Mouse (Mus musculus) ES-E14 (cell line): ENCODE measurements around the gene Vrk1.

ENCODE experiments used
- HCFC1 ChIP-seq: IDR thresholded peaks from 2 replicates; pipeline ENCODE4 v1.6.1; 2012; ENCODE audit warnings: low read length, inconsistent platforms, borderline replicate concordance; ENCODE audit not compliant: insufficient read depth
- ZC3H11A ChIP-seq: IDR thresholded peaks from 2 replicates; pipeline ENCODE4 v1.6.1; 2012; ENCODE audit warnings: low read depth, mild to moderate bottlenecking, inconsistent platforms, low read length, borderline replicate concordance
- ZNF384 ChIP-seq: IDR thresholded peaks from 2 replicates; pipeline ENCODE4 v1.6.1; 2012; ENCODE audit warnings: low read depth, low read length, inconsistent platforms

DNA sequence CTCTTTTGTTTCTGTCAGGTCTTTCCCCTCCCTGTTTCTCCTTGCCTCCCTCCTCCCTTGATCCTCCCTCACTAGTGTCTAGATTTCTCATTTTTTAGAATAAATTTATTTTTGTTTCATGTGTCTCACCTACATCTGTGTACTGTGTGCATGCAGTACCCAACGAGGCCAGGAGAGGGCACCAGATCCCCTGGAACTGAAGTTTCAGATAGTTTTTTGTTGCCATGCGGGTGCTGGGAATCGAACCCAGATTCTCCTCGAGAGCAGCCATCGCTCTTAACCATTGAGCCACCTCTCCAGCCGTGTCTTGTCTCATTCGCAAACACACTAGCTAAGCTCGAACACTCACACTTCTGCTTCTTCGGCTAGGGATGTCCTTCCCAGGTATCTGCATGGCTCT, 26.5 kb upstream of the Vrk1 start:
- TF ChIP-seq ZNF384 = no peak
- TF ChIP-seq HCFC1 = no peak
- TF ChIP-seq ZC3H11A = peak; percentile 13; the same call in 1 of the 2 replicates
